Mouse (Mus musculus): ENCODE measurements around the gene Tsks. TPM values are rescaled to one million over a fixed set of nuclear protein-coding genes. Genes with fewer than 3 reads are reported as not detected.

Gene Tsks
- polyA plus RNA-seq, 2 experiments: 0.05 to 0.07 TPM

- H3K9me3 ChIP-seq (ENCODE audit: control insufficient read depth, low read length): no peaks in the 10 kb centered on the region
- H3K36me3 ChIP-seq (replicated peaks; ENCODE audit: control insufficient read depth, insufficient read depth, low read depth): peaks cover 31% of the 10 kb centered on the region
- peak overlapping the region; percentile 99 for H3K4me2 ChIP-seq (ENCODE audit: low read depth)
- H3K4me3 ChIP-seq (ENCODE audit: insufficient read depth in 1 of 2, low read depth in 2 of 2, low read length in 2 of 2): peak overlapping the region; percentile 74 to 81
- peak overlapping the region; percentile 83 for H3K9ac ChIP-seq (replicated peaks)
- peak overlapping the region; percentile 91 for H3K27ac ChIP-seq
- H3K27me3 ChIP-seq (ENCODE audit: control insufficient read depth, insufficient read depth, low read length): no peaks in the 10 kb centered on the region
- TF ChIP-seq CTCF (IDR thresholded peaks at IDR 0.05; ENCODE audit: low read depth) (no peak), EP300 (IDR thresholded peaks at IDR 0.05; ENCODE audit: low read depth) (no peak)
- peaks cover 7 to 11% of the 10 kb centered on the region in 2 experiments; a peak in 3 of 4 replicates for H3K4me1 ChIP-seq (replicated peaks; ENCODE audit: control insufficient read depth in 2 of 2, insufficient read depth in 2 of 2, low read length in 1 of 2)
- DNase-seq (ENCODE audit: low read depth in 3 of 3, low spot score in 3 of 3) (no peak), ATAC-seq (ENCODE audit: insufficient read depth) (peak; percentile 3; the same call in 1 of the 2 replicates)
- 2% methylated on average over 15 of the region's 15 CpGs for WGBS (ENCODE audit: insufficient replicate concordance)
These were observed 55.0 kb downstream of the Tsks start for GRCm38 (mm10) chr7:44997940-44998428.

DNA sequence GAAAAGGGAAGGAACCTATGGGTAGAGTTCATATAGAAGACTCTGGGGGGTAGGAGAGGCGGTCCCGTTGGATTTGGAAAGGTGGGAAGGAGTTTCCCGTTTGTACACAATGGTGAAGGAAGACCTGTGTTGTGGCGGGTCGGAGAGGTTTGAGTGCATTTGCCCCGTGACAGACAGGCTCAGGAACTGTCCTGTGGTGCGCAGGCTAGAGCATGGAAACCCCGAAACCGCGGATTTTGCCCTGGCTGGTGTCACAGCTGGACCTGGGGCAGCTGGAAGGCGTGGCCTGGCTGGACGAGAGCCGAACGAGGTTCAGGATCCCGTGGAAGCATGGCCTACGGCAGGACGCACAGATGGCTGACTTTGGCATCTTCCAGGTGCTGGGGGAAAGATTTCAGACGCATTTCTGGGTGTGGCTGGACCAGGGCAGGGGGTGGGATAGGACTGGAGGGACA, 55.5 kb downstream of the Tsks start, which contains the start of gene Bcl2l12:
Bcl2l12 (minus strand) TSS at position 212 of the 455 bp plus-strand sequence.
- DNase-seq (ENCODE audit: low read depth in 3 of 3, low spot score in 3 of 3) (peak in 1 of 3 experiments; percentile 50), ATAC-seq (ENCODE audit: insufficient read depth) (peak; percentile 5; the same call in 1 of the 2 replicates)
- Histone ChIP-seq H3K4me3 (ENCODE audit: insufficient read depth in 1 of 2, low read depth in 2 of 2, low read length in 2 of 2) (peak within 1 kb of the TSS; percentile 74 to 81), H3K4me2 (ENCODE audit: low read depth) (peak within 1 kb of the TSS; percentile 99), H3K27ac (peak within 1 kb of the TSS; percentile 91), H3K9me3 (ENCODE audit: control insufficient read depth, low read length) (no peaks in the 10 kb centered on the region), H3K36me3 (replicated peaks; ENCODE audit: control insufficient read depth, insufficient read depth, low read depth) (peaks cover 36% of the 10 kb centered on the region), H3K27me3 (ENCODE audit: control insufficient read depth, insufficient read depth, low read length) (no peaks in the 10 kb centered on the region), H3K9ac (replicated peaks) (peak within 1 kb of the TSS; percentile 83), H3K4me1 (replicated peaks; ENCODE audit: control insufficient read depth in 2 of 2, insufficient read depth in 2 of 2, low read length in 1 of 2) (peaks cover 7 to 11% of the 10 kb centered on the region in 2 experiments; a peak in 3 of 4 replicates)
- TF ChIP-seq CTCF (IDR thresholded peaks at IDR 0.05; ENCODE audit: low read depth) (no peak), EP300 (IDR thresholded peaks at IDR 0.05; ENCODE audit: low read depth) (no peak)
- under 1% methylated on average over 18 of the region's 18 CpGs for WGBS (ENCODE audit: insufficient replicate concordance)

DNA sequence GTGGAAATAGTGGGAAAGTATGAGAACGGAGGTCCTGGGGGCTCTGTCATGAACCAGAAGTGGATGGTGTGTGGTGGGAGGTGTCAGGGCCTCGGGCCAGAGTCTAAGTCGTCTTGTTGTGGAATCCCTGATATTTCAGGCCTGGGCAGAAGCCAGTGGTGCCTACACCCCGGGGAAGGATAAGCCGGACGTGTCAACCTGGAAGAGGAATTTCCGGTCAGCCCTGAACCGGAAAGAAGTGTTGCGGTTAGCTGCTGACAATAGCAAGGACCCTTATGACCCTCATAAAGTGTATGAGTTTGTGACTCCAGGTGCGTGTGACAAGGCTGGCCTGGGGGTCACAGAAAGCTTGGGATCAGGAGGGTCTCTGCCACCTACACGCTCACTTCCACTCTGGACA, 56.7 kb downstream of the Tsks start:
- Histone ChIP-seq H3K27ac (no peak overlapping the region), H3K36me3 (replicated peaks; ENCODE audit: control insufficient read depth, insufficient read depth, low read depth) (peaks cover 43% of the 10 kb centered on the region), H3K9ac (replicated peaks) (no peak overlapping the region), H3K4me3 (ENCODE audit: insufficient read depth in 1 of 2, low read depth in 2 of 2, low read length in 2 of 2) (no peak overlapping the region), H3K9me3 (ENCODE audit: control insufficient read depth, low read length) (no peaks in the 10 kb centered on the region), H3K27me3 (ENCODE audit: control insufficient read depth, insufficient read depth, low read length) (no peaks in the 10 kb centered on the region), H3K4me2 (ENCODE audit: low read depth) (peak overlapping the region; percentile 99; the same call in 1 of the 2 replicates), H3K4me1 (replicated peaks; ENCODE audit: control insufficient read depth in 2 of 2, insufficient read depth in 2 of 2, low read length in 1 of 2) (peaks cover 7 to 11% of the 10 kb centered on the region in 2 experiments; a peak in 3 of 4 replicates)
- TF ChIP-seq CTCF (IDR thresholded peaks at IDR 0.05; ENCODE audit: low read depth) (no peak), EP300 (IDR thresholded peaks at IDR 0.05; ENCODE audit: low read depth) (no peak)
- WGBS (ENCODE audit: insufficient replicate concordance): 79% methylated on average over 11 of the region's 11 CpGs
- no peak for ATAC-seq (ENCODE audit: insufficient read depth)
- no peak for DNase-seq (ENCODE audit: low read depth in 3 of 3, low spot score in 3 of 3)

- no peak overlapping the region for H3K9ac ChIP-seq (replicated peaks)
- 82% methylated on average over 21 of the region's 21 CpGs for WGBS (ENCODE audit: insufficient replicate concordance)
- H3K4me2 ChIP-seq (ENCODE audit: low read depth): no peak overlapping the region
- peaks cover 51% of the 10 kb centered on the region for H3K36me3 ChIP-seq (replicated peaks; ENCODE audit: control insufficient read depth, insufficient read depth, low read depth)
- ATAC-seq (ENCODE audit: insufficient read depth): no peak
- peaks cover 7 to 11% of the 10 kb centered on the region in 2 experiments; a peak in 3 of 4 replicates for H3K4me1 ChIP-seq (replicated peaks; ENCODE audit: control insufficient read depth in 2 of 2, insufficient read depth in 2 of 2, low read length in 1 of 2)
- H3K27ac ChIP-seq: no peak overlapping the region
- no peaks in the 10 kb centered on the region for H3K27me3 ChIP-seq (ENCODE audit: control insufficient read depth, insufficient read depth, low read length)
- H3K9me3 ChIP-seq (ENCODE audit: control insufficient read depth, low read length): no peaks in the 10 kb centered on the region
- no peak for TF ChIP-seq CTCF (IDR thresholded peaks at IDR 0.05; ENCODE audit: low read depth)
- TF ChIP-seq EP300 (IDR thresholded peaks at IDR 0.05; ENCODE audit: low read depth): no peak
- no peak overlapping the region for H3K4me3 ChIP-seq (ENCODE audit: insufficient read depth in 1 of 2, low read depth in 2 of 2, low read length in 2 of 2)
- DNase-seq (ENCODE audit: low read depth in 3 of 3, low spot score in 3 of 3): no peak
These were observed 57.6 kb downstream of the Tsks start for GRCm38 (mm10) chr7:45000539-45001114.

- Histone ChIP-seq H3K9me3 (ENCODE audit: control insufficient read depth, low read length) (no peaks in the 10 kb centered on the region), H3K4me1 (replicated peaks; ENCODE audit: control insufficient read depth in 2 of 2, insufficient read depth in 2 of 2, low read length in 1 of 2) (peaks cover 3 to 5% of the 10 kb centered on the region in 2 experiments; a peak in 3 of 4 replicates), H3K27me3 (ENCODE audit: control insufficient read depth, insufficient read depth, low read length) (no peaks in the 10 kb centered on the region), H3K4me2 (ENCODE audit: low read depth) (no peak overlapping the region), H3K27ac (no peak overlapping the region), H3K9ac (replicated peaks) (no peak overlapping the region), H3K36me3 (replicated peaks; ENCODE audit: control insufficient read depth, insufficient read depth, low read depth) (peaks cover 69% of the 10 kb centered on the region), H3K4me3 (ENCODE audit: insufficient read depth in 1 of 2, low read depth in 2 of 2, low read length in 2 of 2) (no peak overlapping the region)
- TF ChIP-seq EP300 (IDR thresholded peaks at IDR 0.05; ENCODE audit: low read depth) (no peak), CTCF (IDR thresholded peaks at IDR 0.05; ENCODE audit: low read depth) (no peak)
- DNase-seq (ENCODE audit: low read depth in 3 of 3, low spot score in 3 of 3) (no peak), ATAC-seq (ENCODE audit: insufficient read depth) (no peak)
- 67% methylated on average over 7 of the region's 7 CpGs for WGBS (ENCODE audit: insufficient replicate concordance)
These were observed 59.4 kb downstream of the Tsks start for GRCm38 (mm10) chr7:45002440-45002839.

Measured in liver, embryonic 14.5 days (tissue).